Mouse (Mus musculus) adrenal gland, adult 2 months (tissue): ENCODE measurements at regions not wholly inside any gene's neighbourhood (a gene's known extent, or its start where the extent isn't known, plus 50 kb on each side); places are given as distances from the start of the nearest gene placed in this dataset.
A peak's percentile ranks its signal among the peaks of the same experiment; 100 is the strongest.

Source experiments
- DNase-seq: peaks from one replicate; pipeline ENCODE4 v3.0.0; 2021

- no peak for DNase-seq
These were observed 99.6 kb upstream of the Sesn3 start for GRCm38 (mm10) chr9:14175041-14175881.

- no peak for DNase-seq
These were observed 95.1 kb upstream of the Sesn3 start for GRCm38 (mm10) chr9:14179777-14180176.

- no peak for DNase-seq
These were observed 90.6 kb upstream of the Sesn3 start for GRCm38 (mm10) chr9:14184261-14184660.

- DNase-seq = no peak
These were observed 89.2 kb upstream of the Sesn3 start for GRCm38 (mm10) chr9:14185681-14186080.

- no peak for DNase-seq
These were observed 87.1 kb upstream of the Sesn3 start for GRCm38 (mm10) chr9:14187753-14188152.

GRCm38 (mm10) chr9:14188504-14188903 lies 86.4 kb upstream of the Sesn3 start:
- DNase-seq = no peak

- DNase-seq = no peak
These were observed 84.2 kb upstream of the Sesn3 start for GRCm38 (mm10) chr9:14190660-14191059.

- no peak for DNase-seq
These were observed 80.1 kb upstream of the Sesn3 start for GRCm38 (mm10) chr9:14194748-14195147.

GRCm38 (mm10) chr9:14199116-14199515 lies 75.8 kb upstream of the Sesn3 start:
- DNase-seq = peak; percentile 22

- no peak for DNase-seq
These were observed 74.7 kb upstream of the Sesn3 start for GRCm38 (mm10) chr9:14199983-14200700.

GRCm38 (mm10) chr9:14200852-14201251 lies 74.0 kb upstream of the Sesn3 start:
- no peak for DNase-seq

- no peak for DNase-seq
These were observed 72.1 kb upstream of the Sesn3 start for GRCm38 (mm10) chr9:14202551-14203306.

GRCm38 (mm10) chr9:14203307-14203695 lies 71.6 kb upstream of the Sesn3 start:
- DNase-seq = no peak

GRCm38 (mm10) chr9:14203768-14204416 lies 71.0 kb upstream of the Sesn3 start:
- DNase-seq = no peak

GRCm38 (mm10) chr9:14204817-14205216 lies 70.0 kb upstream of the Sesn3 start:
- DNase-seq = no peak

GRCm38 (mm10) chr9:14206838-14207560 lies 67.9 kb upstream of the Sesn3 start:
- DNase-seq = no peak

- no peak for DNase-seq
These were observed 67.3 kb upstream of the Sesn3 start for GRCm38 (mm10) chr9:14207561-14207936.

GRCm38 (mm10) chr9:14213283-14213682 lies 61.6 kb upstream of the Sesn3 start:
- DNase-seq = no peak

- peak; percentile 46 for DNase-seq
These were observed 59.6 kb upstream of the Sesn3 start for GRCm38 (mm10) chr9:14215171-14215782.

GRCm38 (mm10) chr9:14215961-14216360 lies 58.9 kb upstream of the Sesn3 start:
- no peak for DNase-seq

GRCm38 (mm10) chr9:14222936-14223335 lies 51.9 kb upstream of the Sesn3 start:
- DNase-seq = no peak
